Comparison of ENCODE assay signal across 20 mouse cellular contexts in genomic region chr13:45590898-45591297, GRCm38 (mm10).
DNase-seq lines count a peak whose midpoint lies in the region; ATAC-seq lines count a peak whose summit lies in the region.
"Had no signal": no experiment of that assay in that cellular context is flagged by ENCODE, and none has a peak within 500 bp of the region (broad histone marks: within the 10 kb centered on the region; RNA-seq: fewer than 3 reads in every experiment).

No protein-coding gene starts in this region.

- no peaks in the 10 kb centered on the region for H3K4me1 ChIP-seq in forebrain, embryonic 12.5 days
- H3K4me1 ChIP-seq in heart, embryonic 10.5 days: peaks cover 11% of the 10 kb centered on the region; the same call in 1 of the 2 replicates
- H3K4me1 ChIP-seq: embryonic facial prominence, embryonic 10.5 days; embryonic facial prominence, embryonic 12.5 days had no signal

- H3K4me3 ChIP-seq in forebrain, embryonic 12.5 days (replicated peaks): no peak overlapping the region
- no peak overlapping the region for H3K4me3 ChIP-seq in heart, embryonic 10.5 days
- H3K4me3 ChIP-seq: embryonic facial prominence, embryonic 10.5 days; embryonic facial prominence, embryonic 12.5 days had no signal

- H3K9me3 ChIP-seq in forebrain, embryonic 12.5 days: no peaks in the 10 kb centered on the region
- no peaks in the 10 kb centered on the region for H3K9me3 ChIP-seq in heart, embryonic 10.5 days
- H3K9me3 ChIP-seq: embryonic facial prominence, embryonic 10.5 days; embryonic facial prominence, embryonic 12.5 days had no signal

- ATAC-seq in forebrain, embryonic 12.5 days (ENCODE audit: low FRiP score): no peak
- ATAC-seq: activated CD4-positive, CD25-positive, alpha-beta regulatory T cell, adult 4 months; forebrain, embryonic 14.5 days; forebrain, embryonic 16.5 days; Patski had no signal

- H3K36me3 ChIP-seq in forebrain, embryonic 12.5 days (replicated peaks): no peaks in the 10 kb centered on the region
- H3K36me3 ChIP-seq in heart, embryonic 10.5 days: no peaks in the 10 kb centered on the region
- H3K36me3 ChIP-seq: embryonic facial prominence, embryonic 10.5 days; embryonic facial prominence, embryonic 12.5 days had no signal

- DNase-seq in right cerebral cortex, adult 18-20 months: peak; percentile 28
- no peak for DNase-seq in right cerebral cortex, postnatal 10 days (ENCODE audit: low spot score in 2 of 2)
- DNase-seq in brain, adult 2 months (ENCODE audit: low read depth, low spot score): peak; percentile 68
- no peak for DNase-seq in heart, embryonic 10.5 days (ENCODE audit: low spot score)
- DNase-seq: adrenal gland, adult 8-10 months; adrenal gland, postnatal 14 days; adrenal gland, postnatal 36 days; cerebellum, adult 11 months; cerebellum, adult 18-20 months; cerebellum, adult 8-10 months; cerebellum, adult 9-11 months; cerebellum, postnatal 14 days; cerebellum, postnatal 36 days had no signal

- no peaks in the 10 kb centered on the region for H3K27me3 ChIP-seq in forebrain, embryonic 12.5 days
- no peaks in the 10 kb centered on the region for H3K27me3 ChIP-seq in heart, embryonic 10.5 days (ENCODE audit: insufficient read depth, poor library complexity, severe bottlenecking)
- H3K27me3 ChIP-seq: embryonic facial prominence, embryonic 12.5 days; Patski had no signal

- H3K4me2 ChIP-seq in forebrain, embryonic 12.5 days: no peak overlapping the region
- H3K4me2 ChIP-seq: embryonic facial prominence, embryonic 12.5 days had no signal

- H3K9ac ChIP-seq in forebrain, embryonic 12.5 days: no peak overlapping the region
- H3K9ac ChIP-seq: embryonic facial prominence, embryonic 12.5 days had no signal

- H3K27ac ChIP-seq in forebrain, embryonic 12.5 days: no peak overlapping the region
- H3K27ac ChIP-seq in heart, embryonic 10.5 days: no peak overlapping the region
- H3K27ac ChIP-seq: embryonic facial prominence, embryonic 10.5 days; embryonic facial prominence, embryonic 12.5 days had no signal

Comparison
In these comparisons a context has a peak if more than half of its experiments do, and no peak if none do; other contexts are left out.
1. DNase-seq: peak in right cerebral cortex, adult 18-20 months (single experiment) and brain, adult 2 months (single experiment); none in right cerebral cortex, postnatal 10 days (0 of 2) and heart, embryonic 10.5 days (single experiment).